In genomic region chr5:105409092-105409491, GRCm38 (mm10) we compare ENCODE assay signal across 9 mouse cellular contexts. TPM values are rescaled to one million over a fixed set of nuclear protein-coding genes. Genes with fewer than 3 reads are reported as not detected.
A peak's percentile ranks its signal among the peaks of the same experiment; 100 is the strongest.
DNase-seq lines count a peak whose midpoint lies in the region; ATAC-seq and TF ChIP-seq lines count a peak whose summit lies in the region.
"Had no signal": no experiment of that assay in that cellular context is flagged by ENCODE, and none has a peak within 500 bp of the region (broad histone marks: within the 10 kb centered on the region; RNA-seq: fewer than 3 reads in every experiment).

No protein-coding gene starts in this region.

- H3K27me3 ChIP-seq in intestine, postnatal 0 days (replicated peaks; ENCODE audit: control insufficient read depth, insufficient read depth, low read length), result no peaks in the 10 kb centered on the region

- H3K4me1 ChIP-seq in intestine, postnatal 0 days (replicated peaks; ENCODE audit: control insufficient read depth, insufficient read depth, low read length), result no peaks in the 10 kb centered on the region

- H3K4me3 ChIP-seq in intestine, postnatal 0 days (ENCODE audit: low read depth, low read length), result no peak overlapping the region

- TF ChIP-seq CTCF in intestine, postnatal 0 days (IDR thresholded peaks at IDR 0.05; ENCODE audit: low read depth), result no peak

- no peaks in the 10 kb centered on the region for H3K36me3 ChIP-seq in intestine, postnatal 0 days (ENCODE audit: control insufficient read depth, insufficient read depth)

- 74% methylated on average over 4 of the region's 4 CpGs for WGBS in intestine, postnatal 0 days

- H3K9ac ChIP-seq in intestine, postnatal 0 days (ENCODE audit: low read depth, low read length), result no peak overlapping the region

- ATAC-seq in intestine, postnatal 0 days, result peak; percentile 59; the same call in 1 of the 2 replicates
- peak; percentile 85 for ATAC-seq in monocyte, adult 5-6 weeks (replicated peaks; ENCODE audit: insufficient number of reproducible peaks, low FRiP score, low TSS enrichment, poor library complexity, severe bottlenecking)

- no peak overlapping the region for H3K4me2 ChIP-seq in intestine, postnatal 0 days (replicated peaks; ENCODE audit: low read depth)

- H3K9me3 ChIP-seq in intestine, postnatal 0 days (ENCODE audit: control insufficient read depth), result no peaks in the 10 kb centered on the region

- H3K27ac ChIP-seq in intestine, postnatal 0 days (ENCODE audit: low read depth, low read length), result no peak overlapping the region
- H3K27ac ChIP-seq: kidney, postnatal 0 days had no signal

- DNase-seq in CD4-positive, CD25-positive, alpha-beta regulatory T cell, adult 2 months (ENCODE audit: low read depth, low spot score), result peak; percentile 51
- peak; percentile 48 for DNase-seq in R1 (ENCODE audit: low read depth, low spot score)
- no peak for DNase-seq in frontal cortex, adult 2 months (ENCODE audit: extremely low spot score in 1 of 2, low spot score in 1 of 2)
- no peak for DNase-seq in gastrocnemius, postnatal 10 days
- DNase-seq in right cerebral cortex, postnatal 25 days, result no peak
- DNase-seq: adrenal gland, adult 8-10 months had no signal

RNA-seq across cellular contexts. Expression of gene Lrrc8b, which starts 6.5 kb away (rescaled TPM):
- 12.2 and 12.6 TPM in 2 replicates for polyA plus RNA-seq in intestine, postnatal 0 days (2015; fragmentation: Nextera tagmentation; extraction: Ambion mirVana)
- total RNA-seq in monocyte, adult 5-6 weeks (2017), result 10.6 to 17.3 TPM (median 16.5 TPM) in 3 replicates
- 39.9 and 41.7 TPM in 2 replicates for polyA plus RNA-seq in frontal cortex, adult 2 months (2012; rRNA removed)
- 1 to 10 TPM; 6.9 to 7.0 TPM for total RNA-seq in gastrocnemius, postnatal 10 days (2021)

Comparison
In these comparisons a context has a peak if more than half of its experiments do, and no peak if none do; other contexts are left out.
1. DNase-seq: peak in CD4-positive, CD25-positive, alpha-beta regulatory T cell, adult 2 months (single experiment) and R1 (single experiment); none in frontal cortex, adult 2 months (0 of 2), gastrocnemius, postnatal 10 days (single experiment) and right cerebral cortex, postnatal 25 days (single experiment).